Mouse (Mus musculus): ENCODE measurements around the gene Mlana.

The Mlana gene

DNA sequence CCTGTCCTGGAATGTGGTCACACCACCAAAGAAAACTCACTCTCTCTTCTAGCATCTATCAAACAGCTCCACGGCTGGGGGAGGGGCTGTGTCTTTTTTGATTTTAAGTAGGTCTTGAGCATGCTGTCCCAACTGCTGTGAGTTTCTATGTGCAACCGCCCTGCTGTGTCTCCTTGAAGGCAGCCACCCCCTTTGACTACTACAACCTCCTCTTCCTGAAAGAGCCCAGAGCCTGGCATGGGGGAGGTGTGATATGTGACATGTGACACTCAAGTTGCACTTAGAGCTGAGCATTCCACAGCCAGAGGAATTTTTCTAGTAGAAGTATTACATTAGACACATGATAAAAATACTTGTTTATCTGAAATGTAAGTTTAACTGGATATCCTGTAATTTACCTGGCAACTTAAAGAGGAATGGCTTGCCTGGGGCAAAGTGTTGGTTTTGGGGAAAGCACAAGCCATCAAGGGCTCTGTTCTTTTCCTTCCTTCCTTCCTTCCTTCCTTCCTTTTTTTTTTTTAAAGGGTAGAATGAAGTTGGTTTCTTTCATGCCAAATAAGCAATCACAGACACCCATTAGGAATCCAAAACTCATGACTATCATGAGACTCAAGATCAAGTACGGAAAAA is at the start of gene Mlana:
Mlana (plus strand) TSS at position 580 of the 630 bp plus-strand sequence.
- DNase-seq (ENCODE audit: low read depth, low spot score): no peak

GRCm38 (mm10) chr19:29648550-29648914 is 49.1 kb upstream of the Mlana start:
- DNase-seq (ENCODE audit: low read depth, low spot score): no peak

DNA sequence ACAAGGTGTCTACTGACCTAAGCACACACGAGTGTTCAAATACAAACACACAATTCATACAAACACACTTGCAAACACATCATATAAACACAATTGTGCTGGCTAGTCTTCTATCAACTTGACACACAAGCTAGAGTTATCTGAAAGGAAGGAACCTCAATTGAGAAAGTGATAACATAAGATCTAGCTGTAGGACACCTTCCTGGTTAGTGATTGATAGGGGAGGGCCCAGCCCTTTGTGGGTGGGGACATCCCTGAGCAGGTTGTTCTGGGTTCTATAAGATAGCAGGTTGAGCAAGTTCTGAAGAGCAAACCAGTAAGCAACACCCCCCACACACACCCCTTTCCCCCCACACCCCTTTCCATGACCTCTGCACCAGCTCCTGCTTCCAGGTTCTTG is 47.9 kb upstream of the Mlana start:
- peak; percentile 47 for DNase-seq (ENCODE audit: low read depth, low spot score)

DNA sequence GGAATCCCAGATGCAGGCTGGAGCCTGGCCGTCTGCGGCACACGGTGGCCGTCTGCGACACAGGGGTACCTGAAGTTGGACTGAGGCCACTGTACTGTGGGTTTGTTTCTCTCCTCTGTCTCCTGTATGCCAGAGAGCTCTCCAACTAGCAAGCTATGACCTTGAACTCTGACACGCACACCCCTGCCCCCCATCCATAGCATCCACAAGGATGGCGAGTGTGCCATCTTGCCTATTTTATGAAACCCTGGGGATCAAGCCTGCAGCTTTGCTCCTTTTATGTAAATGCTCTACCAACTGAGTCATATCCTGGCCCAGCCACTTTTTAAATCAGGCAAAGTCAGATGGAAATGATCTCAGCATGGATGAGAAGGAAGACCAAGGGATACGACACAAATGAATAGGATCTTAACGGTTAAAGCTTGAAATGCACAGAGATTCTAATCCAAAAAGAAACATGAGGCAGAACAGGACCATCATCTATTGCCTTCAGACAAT is 43.8 kb upstream of the Mlana start:
- DNase-seq (ENCODE audit: low read depth, low spot score): no peak

- no peak for DNase-seq (ENCODE audit: low read depth, low spot score)
Observed at GRCm38 (mm10) chr19:29655148-29655547, 42.5 kb upstream of the Mlana start.

DNA sequence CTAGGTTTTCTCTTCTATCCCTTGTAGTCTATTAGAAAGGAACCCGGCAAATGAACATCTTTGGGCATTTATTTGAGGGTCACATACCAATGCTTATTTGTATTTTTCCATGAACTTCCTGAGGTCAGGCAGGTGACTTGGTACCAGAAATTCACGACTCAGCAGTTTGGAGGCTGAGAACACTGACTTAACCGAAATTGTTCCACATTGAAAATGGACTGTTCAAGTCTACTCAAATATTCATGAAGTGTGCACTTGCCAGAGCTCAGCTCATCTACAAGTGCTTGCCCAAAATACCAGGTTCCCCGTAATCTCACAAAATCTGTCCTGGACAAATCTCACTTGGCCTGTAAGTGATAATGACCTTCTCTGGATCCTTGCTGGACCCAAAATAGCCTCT is 41.6 kb upstream of the Mlana start:
- no peak for DNase-seq (ENCODE audit: low read depth, low spot score)

DNA sequence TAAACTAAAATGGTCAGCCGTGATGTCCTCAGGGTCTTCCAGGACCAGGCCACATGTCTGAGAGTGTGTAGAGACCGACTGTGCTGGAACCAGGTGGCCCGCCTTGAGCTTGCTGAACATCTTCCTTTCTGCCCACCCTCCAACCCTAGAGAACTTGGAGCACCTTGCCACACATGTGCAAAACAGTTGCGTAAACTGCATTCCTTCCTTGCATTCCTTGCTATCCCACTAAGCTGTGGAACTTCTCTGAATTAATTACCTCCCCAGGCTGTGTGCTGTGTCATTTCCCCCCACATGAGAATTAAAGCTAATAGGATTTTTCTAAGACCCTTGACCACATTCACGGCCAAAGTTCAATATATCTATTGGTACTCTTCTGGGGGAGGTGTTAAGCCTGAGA is 41.0 kb upstream of the Mlana start:
- DNase-seq (ENCODE audit: low read depth, low spot score): no peak

- no peak for DNase-seq (ENCODE audit: low read depth, low spot score)
Observed at GRCm38 (mm10) chr19:29657033-29657432, 40.6 kb upstream of the Mlana start.

DNA sequence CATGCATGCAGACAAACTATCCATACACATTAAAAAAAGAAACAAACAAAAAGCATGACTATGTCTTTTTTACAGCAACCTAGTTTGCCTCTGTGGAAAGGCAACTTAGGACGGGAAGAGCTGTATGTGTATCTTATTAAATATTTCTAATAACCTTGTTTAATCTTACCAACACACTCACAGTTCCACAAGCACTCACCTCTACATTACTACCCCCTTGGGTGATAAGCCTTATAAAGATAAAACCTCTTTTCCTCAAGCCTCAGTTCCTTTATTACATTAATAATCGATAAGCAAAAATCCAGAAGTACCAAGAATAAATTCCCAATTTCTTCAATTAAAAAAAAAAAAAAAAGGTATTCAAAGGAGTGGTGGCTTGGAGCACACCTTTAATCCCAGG is 40.1 kb upstream of the Mlana start:
- DNase-seq (ENCODE audit: low read depth, low spot score): no peak

- no peak for DNase-seq (ENCODE audit: low read depth, low spot score)
Observed at GRCm38 (mm10) chr19:29658836-29659235, 38.8 kb upstream of the Mlana start.

GRCm38 (mm10) chr19:29659705-29660104 is 37.9 kb upstream of the Mlana start:
- no peak for DNase-seq (ENCODE audit: low read depth, low spot score)

DNA sequence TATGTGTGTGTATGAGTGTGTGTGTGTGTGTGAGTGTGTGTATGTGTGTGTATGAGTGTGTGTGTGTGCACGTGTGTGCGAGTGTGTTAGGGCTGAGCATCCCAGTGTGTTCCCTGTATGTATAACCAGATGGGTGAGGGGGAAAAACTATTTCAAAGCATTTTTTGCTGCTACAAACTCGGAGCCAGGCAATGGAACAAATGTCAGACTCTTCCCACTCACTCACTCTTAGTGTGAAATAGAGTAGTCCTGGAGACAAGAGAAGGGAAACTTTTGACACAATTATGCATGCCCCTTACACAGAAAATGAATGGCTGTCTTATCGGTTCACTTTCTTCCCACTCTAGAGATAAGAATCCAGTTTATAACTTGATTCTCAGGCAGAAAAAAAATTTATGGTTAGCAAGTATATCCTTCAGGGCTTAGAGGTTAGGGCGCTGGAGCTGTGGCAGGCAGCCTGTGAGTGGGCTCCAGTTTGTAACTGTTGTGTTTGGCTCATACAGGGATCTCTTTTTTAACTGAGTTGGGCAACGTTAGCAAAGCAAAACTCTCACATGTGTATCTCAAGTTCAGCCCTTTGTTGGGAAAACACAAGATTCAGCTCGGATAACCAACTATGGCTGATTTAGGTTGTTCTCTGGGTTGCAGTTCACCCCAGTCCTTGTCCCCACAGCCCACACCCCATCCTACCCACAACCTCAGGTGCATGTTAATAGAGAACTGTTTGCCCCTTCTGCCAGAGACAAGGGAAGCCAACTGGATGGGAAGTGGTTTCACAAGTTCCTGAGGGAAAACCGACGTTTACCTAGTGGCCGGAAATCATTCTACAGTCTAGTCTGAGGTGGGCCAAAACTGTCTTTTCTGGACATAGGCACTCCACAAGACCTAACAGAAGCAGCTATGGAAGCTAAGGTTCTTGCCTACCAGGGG is 36.5 kb upstream of the Mlana start:
- no peak for DNase-seq (ENCODE audit: low read depth, low spot score)

DNA sequence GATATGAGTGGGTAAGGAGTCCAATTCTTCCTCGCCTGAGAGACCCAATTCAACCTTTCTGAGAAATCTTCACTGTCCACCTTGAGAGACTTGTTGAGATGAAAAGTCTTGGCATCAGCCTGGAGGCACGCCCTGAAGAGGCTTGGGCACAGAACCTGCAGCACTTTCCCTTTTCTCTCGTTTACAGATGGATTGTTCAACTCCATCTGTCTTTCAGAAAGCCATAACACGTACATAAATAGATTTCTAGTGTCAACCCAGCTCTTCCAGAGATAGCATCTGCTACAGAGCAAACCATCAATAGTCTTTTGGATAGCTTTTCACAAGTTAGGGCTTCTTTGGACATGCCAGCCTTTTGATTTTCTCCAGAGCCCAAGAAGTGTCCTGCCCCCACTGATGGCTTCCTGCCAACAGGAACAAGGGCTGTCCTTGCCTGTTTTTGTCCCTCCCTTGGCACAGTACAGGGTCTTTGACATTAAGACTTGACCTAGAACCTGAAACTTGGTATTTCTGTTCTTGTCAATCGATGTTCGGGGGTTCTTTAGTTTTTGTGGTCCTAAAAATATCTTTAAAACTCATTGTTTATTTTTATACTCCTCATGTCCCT is 35.5 kb upstream of the Mlana start:
- DNase-seq (ENCODE audit: low read depth, low spot score): no peak

- DNase-seq (ENCODE audit: low read depth, low spot score): no peak
Observed at GRCm38 (mm10) chr19:29663780-29664179, 33.8 kb upstream of the Mlana start.

- DNase-seq (ENCODE audit: low read depth, low spot score): no peak
Observed at GRCm38 (mm10) chr19:29664934-29665333, 32.7 kb upstream of the Mlana start.

DNA sequence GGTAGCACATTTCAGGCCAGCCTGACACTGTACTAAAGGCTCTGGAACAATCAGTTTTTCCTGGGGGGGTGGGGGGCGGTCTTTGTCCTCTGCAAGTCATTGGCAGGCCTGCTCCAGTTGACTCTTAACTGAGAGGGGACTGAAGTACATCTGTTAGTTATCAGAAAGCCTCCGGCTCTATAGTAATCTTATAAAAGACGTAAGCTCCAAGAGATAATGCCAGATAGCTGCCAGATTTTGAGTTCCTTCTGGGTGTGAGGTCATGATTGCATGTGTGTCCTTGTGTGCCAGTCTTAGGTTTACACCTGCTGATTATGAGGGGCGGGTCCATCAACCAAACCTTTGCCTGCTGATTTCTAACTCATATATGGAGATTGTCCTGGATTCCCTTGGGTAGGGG is 31.5 kb upstream of the Mlana start:
- no peak for DNase-seq (ENCODE audit: low read depth, low spot score)

GRCm38 (mm10) chr19:29666965-29667594 is 30.5 kb upstream of the Mlana start:
- no peak for DNase-seq (ENCODE audit: low read depth, low spot score)

DNA sequence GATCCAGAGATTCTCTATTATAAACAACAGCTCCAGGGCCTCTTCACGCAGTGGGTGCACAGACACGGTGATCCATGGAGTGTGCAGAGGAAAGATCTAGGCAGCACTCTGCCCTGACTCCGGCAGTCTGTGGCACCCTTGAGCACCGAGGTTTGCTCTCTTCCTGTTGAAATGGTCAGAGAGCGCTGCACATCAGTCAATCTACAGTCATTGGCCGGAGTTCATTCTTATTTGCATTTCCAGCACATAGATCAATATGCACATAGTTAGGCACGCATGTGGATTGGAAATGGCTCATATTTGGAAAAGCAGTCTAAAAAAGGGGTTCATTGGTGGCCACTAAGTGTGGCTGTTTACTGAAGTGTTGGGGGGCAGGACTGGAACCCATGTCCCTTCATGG is 29.5 kb upstream of the Mlana start:
- DNase-seq (ENCODE audit: low read depth, low spot score): no peak

- no peak for DNase-seq (ENCODE audit: low read depth, low spot score)
Observed at GRCm38 (mm10) chr19:29670247-29670646, 27.4 kb upstream of the Mlana start.

GRCm38 (mm10) chr19:29671160-29671559 is 26.5 kb upstream of the Mlana start:
- DNase-seq (ENCODE audit: low read depth, low spot score): no peak

DNA sequence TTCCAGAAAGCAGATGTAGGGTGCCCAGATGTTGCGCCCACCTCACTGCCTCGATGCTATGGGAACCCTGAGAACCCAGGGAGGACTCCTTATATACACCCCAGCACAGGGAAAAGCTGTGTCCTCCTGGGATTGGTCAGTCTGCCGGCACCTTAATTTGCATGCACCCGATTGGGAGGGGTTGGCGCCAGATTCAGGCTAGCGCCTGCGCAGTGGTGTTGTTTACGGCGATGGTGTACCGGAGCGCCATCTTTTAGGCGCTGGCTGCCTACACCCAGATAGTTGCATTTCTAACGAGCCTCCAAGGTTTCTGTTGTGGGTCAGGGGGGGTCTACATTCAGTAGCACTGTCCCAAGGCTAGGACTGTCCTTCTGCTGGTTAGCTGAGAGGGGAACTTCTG is 25.0 kb upstream of the Mlana start:
- no peak for DNase-seq (ENCODE audit: low read depth, low spot score)

- DNase-seq (ENCODE audit: low read depth, low spot score): no peak
Observed at GRCm38 (mm10) chr19:29674946-29675345, 22.7 kb upstream of the Mlana start.

All from c-Kit-negative CD71-positive TER-119-positive erythroid progenitor cells, embryonic 14.5 days (primary cell).